Mouse (Mus musculus): ENCODE measurements around the gene Mylpf.
A peak's percentile ranks its signal among the peaks of the same experiment; 100 is the strongest.

DNA sequence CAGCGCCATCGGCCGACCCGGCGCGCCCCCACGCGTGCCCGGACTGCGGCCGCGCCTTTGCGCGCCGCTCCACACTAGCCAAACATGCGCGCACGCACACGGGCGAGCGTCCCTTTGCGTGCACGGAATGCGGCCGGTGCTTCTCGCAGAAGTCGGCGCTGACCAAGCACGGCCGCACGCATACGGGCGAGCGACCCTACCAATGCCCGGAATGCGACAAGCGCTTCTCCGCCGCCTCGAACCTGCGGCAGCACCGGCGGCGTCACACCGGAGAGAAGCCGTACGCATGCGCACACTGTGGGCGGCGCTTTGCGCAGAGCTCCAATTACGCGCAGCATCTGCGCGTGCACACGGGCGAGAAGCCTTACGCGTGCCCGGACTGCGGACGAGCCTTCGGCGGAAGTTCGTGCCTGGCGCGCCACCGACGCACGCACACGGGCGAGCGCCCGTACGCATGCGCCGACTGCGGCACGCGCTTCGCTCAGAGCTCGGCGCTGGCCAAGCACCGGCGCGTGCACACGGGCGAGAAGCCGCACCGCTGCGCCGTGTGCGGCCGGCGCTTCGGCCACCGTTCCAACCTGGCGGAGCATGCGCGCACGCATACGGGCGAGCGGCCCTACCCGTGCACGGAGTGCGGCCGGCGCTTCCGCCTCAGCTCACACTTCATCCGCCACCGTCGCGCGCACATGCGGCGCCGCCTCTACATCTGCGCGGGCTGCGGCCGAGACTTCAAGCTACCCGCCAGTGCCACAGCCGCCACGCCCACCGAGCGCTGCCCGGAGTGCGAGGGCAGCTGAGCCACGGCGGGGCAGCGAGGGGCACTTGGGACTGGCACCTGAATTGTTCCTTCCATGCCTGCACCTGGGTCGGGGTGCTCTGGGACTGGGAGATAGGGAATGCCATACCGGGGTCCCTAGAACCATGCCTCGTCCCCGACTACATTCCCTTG is 45.4 kb downstream of the Mylpf start:
- TF ChIP-seq CTCF (IDR thresholded peaks at IDR 0.05; ENCODE audit: extremely low read depth, insufficient read depth, low read length) (no peak), POLR2A (IDR thresholded peaks at IDR 0.05; ENCODE audit: extremely low read depth, insufficient read depth, low read length) (peak; percentile 60; the same call in 1 of the 2 replicates)
